Comparison of ENCODE assay signal across 11 mouse cellular contexts in the genomic region with DNA sequence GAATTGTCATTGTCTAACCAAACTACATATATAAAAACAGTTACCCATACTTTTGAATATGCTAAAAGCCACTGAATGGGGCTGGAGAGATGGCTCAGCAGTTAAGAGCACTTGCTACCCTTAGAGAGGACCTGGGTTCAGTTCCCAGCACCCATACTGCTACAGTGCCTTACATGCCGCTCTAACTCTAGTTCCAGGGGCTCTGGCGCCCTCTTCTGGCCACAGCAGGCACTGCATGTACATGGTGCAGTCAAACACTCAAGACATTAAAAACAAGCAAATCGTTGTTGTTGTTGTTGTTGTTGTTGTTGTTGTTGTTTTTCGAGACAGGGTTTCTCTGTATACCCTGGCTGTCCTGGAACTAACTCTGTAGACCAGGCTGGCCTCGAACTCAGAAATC. TPM values are rescaled to one million over a fixed set of nuclear protein-coding genes. Genes with fewer than 3 reads are reported as not detected.
A peak's percentile ranks its signal among the peaks of the same experiment; 100 is the strongest.
DNase-seq lines count a peak whose midpoint lies in the region; ATAC-seq and TF ChIP-seq lines count a peak whose summit lies in the region.
"Had no signal": no experiment of that assay in that cellular context is flagged by ENCODE, and none has a peak within 500 bp of the region (broad histone marks: within the 10 kb centered on the region; RNA-seq: fewer than 3 reads in every experiment).

No protein-coding gene starts in this region.

- H3K4me2 ChIP-seq in kidney, embryonic 15.5 days, result no peak overlapping the region
- no peak overlapping the region for H3K4me2 ChIP-seq in CH12.LX (ENCODE audit: insufficient read depth, low read depth, poor library complexity, severe bottlenecking)
- H3K4me2 ChIP-seq: limb, embryonic 13.5 days had no signal

- H3K9me3 ChIP-seq in kidney, embryonic 15.5 days (replicated peaks), result 0 out of 2 replicates have a peak, but pooled peaks cover 4% of the 10 kb centered on the region
- H3K9me3 ChIP-seq in CH12.LX (replicated peaks; ENCODE audit: low read length), result peaks cover 3% of the 10 kb centered on the region

- 61% methylated on average over 5 of the region's 5 CpGs for WGBS in kidney, adult 2 months
- 67% methylated on average over 5 of the region's 5 CpGs for WGBS in kidney, embryonic 15.5 days

- no peak overlapping the region for H3K9ac ChIP-seq in kidney, embryonic 15.5 days
- no peak overlapping the region for H3K9ac ChIP-seq in CH12.LX (ENCODE audit: insufficient read depth, low read depth)
- H3K9ac ChIP-seq: limb, embryonic 13.5 days had no signal

- H3K36me3 ChIP-seq in kidney, adult 2 months (ENCODE audit: control insufficient read depth, insufficient read depth, low read length), result no peaks in the 10 kb centered on the region
- H3K36me3 ChIP-seq in kidney, embryonic 15.5 days, result no peaks in the 10 kb centered on the region
- no peaks in the 10 kb centered on the region for H3K36me3 ChIP-seq in CH12.LX (replicated peaks in 1 of 2; ENCODE audit: control insufficient read depth in 1 of 2, insufficient read depth in 1 of 2, low read length in 1 of 2)
- H3K36me3 ChIP-seq: limb, embryonic 13.5 days had no signal

- in situ Hi-C loops in CH12.LX (cut with MboI; ENCODE audit: low pct_ligation_motif_present, low pct_unique_long_range_greater_than_20kb, low sequenced_read_pairs), result no loop called here

- no peak overlapping the region for H3K27ac ChIP-seq in kidney, adult 2 months (ENCODE audit: insufficient read depth, low read depth, low read length)
- no peak overlapping the region for H3K27ac ChIP-seq in kidney, embryonic 15.5 days
- no peak overlapping the region for H3K27ac ChIP-seq in CH12.LX (ENCODE audit: insufficient read depth, low read depth)
- no peak overlapping the region for H3K27ac ChIP-seq in bone marrow macrophage, adult 2 months (ENCODE audit: insufficient read depth, low read depth, low read length)
- H3K27ac ChIP-seq: limb, embryonic 13.5 days had no signal

- DNase-seq in kidney, adult 2 months, result no peak
- DNase-seq in CH12.LX (ENCODE audit: extremely low read depth), result peak; percentile 28
- DNase-seq in retina, embryonic 14.5 days (ENCODE audit: low spot score), result peak; percentile 21
- DNase-seq in right cerebral cortex, postnatal 10 days (ENCODE audit: low spot score in 2 of 2), result no peak
- no peak for DNase-seq in right cerebral cortex, postnatal 4 days
- DNase-seq in MN1 (ENCODE audit: low spot score), result no peak
- DNase-seq: gastrocnemius, postnatal 14 days had no signal

- TF ChIP-seq CTCF in kidney, adult 2 months (conservative IDR thresholded peaks at IDR 0.05; ENCODE audit: insufficient read depth, insufficient read length, low read depth, low read length), result peak; percentile 60
- peak in 1 of 2 experiments; percentile 52; a peak in 2 of 4 replicates for TF ChIP-seq CTCF in CH12.LX (conservative IDR thresholded peaks at IDR 0.05 in 1 of 2, IDR thresholded peaks at IDR 0.05 in 1 of 2; ENCODE audit: low read depth in 2 of 2, low read length in 2 of 2)
- peak; percentile 56 for TF ChIP-seq CTCF in bone marrow macrophage, adult 2 months (IDR thresholded peaks at IDR 0.05; ENCODE audit: low read depth, low read length)

- TF ChIP-seq POLR2A in kidney, adult 2 months (IDR thresholded peaks at IDR 0.05; ENCODE audit: low read depth, low read length), result no peak
- no peak for TF ChIP-seq POLR2A in CH12.LX (IDR thresholded peaks at IDR 0.05; ENCODE audit: low read depth, low read length)
- TF ChIP-seq POLR2A in bone marrow macrophage, adult 2 months (IDR thresholded peaks at IDR 0.05; ENCODE audit: borderline replicate concordance, low read depth, low read length), result no peak

- dilution Hi-C loops in CH12.LX (cut with MboI; ENCODE audit: extremely low pct_ligation_motif_present, extremely low pct_unique_long_range_greater_than_20kb, low sequenced_read_pairs), result no loop called here

- H3K79me2 ChIP-seq in CH12.LX (replicated peaks; ENCODE audit: control insufficient read depth, extremely low read depth, insufficient read depth, poor library complexity, severe bottlenecking), result no peaks in the 10 kb centered on the region

- TF ChIP-seq EP300 in CH12.LX (IDR thresholded peaks at IDR 0.05; ENCODE audit: low read length), result no peak

- peak; percentile 26 for TF ChIP-seq RAD21 in CH12.LX (IDR thresholded peaks at IDR 0.05; ENCODE audit: low read depth, low read length)

- H3K4me1 ChIP-seq in kidney, adult 2 months (ENCODE audit: control insufficient read depth, insufficient read depth, low read length), result no peaks in the 10 kb centered on the region
- no peaks in the 10 kb centered on the region for H3K4me1 ChIP-seq in kidney, embryonic 15.5 days
- peaks cover 4 to 10% of the 10 kb centered on the region in 2 experiments; a peak in 3 of 4 replicates for H3K4me1 ChIP-seq in CH12.LX (ENCODE audit: control insufficient read depth in 1 of 2, insufficient read depth in 2 of 2)
- H3K4me1 ChIP-seq in bone marrow macrophage, adult 2 months (ENCODE audit: control insufficient read depth, insufficient read depth, low read length), result peaks cover 38% of the 10 kb centered on the region
- H3K4me1 ChIP-seq: limb, embryonic 13.5 days had no signal

- H3K27me3 ChIP-seq in kidney, adult 2 months (replicated peaks; ENCODE audit: control insufficient read depth, insufficient read depth, low read length), result no peaks in the 10 kb centered on the region
- no peaks in the 10 kb centered on the region for H3K27me3 ChIP-seq in kidney, embryonic 15.5 days
- H3K27me3 ChIP-seq in CH12.LX (replicated peaks), result no peaks in the 10 kb centered on the region
- H3K27me3 ChIP-seq: limb, embryonic 13.5 days had no signal

- H3K4me3 ChIP-seq in kidney, adult 2 months (ENCODE audit: insufficient read depth, low read depth, low read length), result no peak overlapping the region
- H3K4me3 ChIP-seq in kidney, embryonic 15.5 days (replicated peaks), result no peak overlapping the region
- H3K4me3 ChIP-seq in CH12.LX (replicated peaks in 1 of 3; ENCODE audit: low read depth in 2 of 3, low read length in 2 of 3, poor library complexity in 1 of 3), result no peak overlapping the region
- H3K4me3 ChIP-seq in bone marrow macrophage, adult 2 months (ENCODE audit: insufficient read depth, low read length), result no peak overlapping the region
- H3K4me3 ChIP-seq: limb, embryonic 13.5 days had no signal

- ATAC-seq in kidney, embryonic 15.5 days (replicated peaks; ENCODE audit: low FRiP score), result no peak

TF ChIP-seq in CH12.LX, 34 proteins besides CTCF, POLR2A, EP300 and RAD21:
- TF ChIP-seq MAFK (IDR thresholded peaks at IDR 0.05; ENCODE audit: insufficient replicate concordance, low read length) (no peak), MXI1 (IDR thresholded peaks at IDR 0.05; ENCODE audit: low read depth, low read length) (no peak), MEF2A (IDR thresholded peaks at IDR 0.05; ENCODE audit: borderline replicate concordance, low read depth, low read length) (no peak), SMC3 (IDR thresholded peaks at IDR 0.05; ENCODE audit: low read depth, low read length) (no peak), ELF1 (IDR thresholded peaks at IDR 0.05; ENCODE audit: low read depth, low read length) (no peak), MAX (IDR thresholded peaks at IDR 0.05; ENCODE audit: low read length) (no peak), JUND (conservative IDR thresholded peaks at IDR 0.05; ENCODE audit: low read depth, low read length) (no peak), IRF4 (IDR thresholded peaks at IDR 0.05; ENCODE audit: low read depth, low read length) (no peak), ETS1 (conservative IDR thresholded peaks at IDR 0.05; ENCODE audit: low read depth, low read length) (no peak)
TF ChIP-seq in CH12.LX: peak in this region for 0.

RNA-seq across cellular contexts. Expression of gene Nmur1, which starts 21.2 kb away (rescaled TPM):
- polyA plus RNA-seq in kidney, adult 2 months (2012; rRNA removed), result 0.19 and 0.23 TPM in 2 replicates
- polyA plus RNA-seq in kidney, embryonic 15.5 days (2015; fragmentation: Nextera tagmentation; extraction: Ambion mirVana), result 0.13 TPM in 1 of 2 replicates, not detected in the other
- total RNA-seq in CH12.LX (2012; rRNA removed) (0.13 TPM in 1 of 2 replicates, not detected in the other), CH12.LX (2014; rRNA removed) (not detected in 2 replicates)
- 0.16 TPM in 1 of 2 replicates, not detected in the other for polyA plus RNA-seq in CH12.LX (2012; ENCODE audit: insufficient read length, low read depth)
- not detected in 2 replicates for polyA plus RNA-seq in bone marrow macrophage, adult 2 months (2012; ENCODE audit: insufficient read depth, insufficient read length, missing spikeins)
- total RNA-seq: gastrocnemius, postnatal 14 days had no signal
- polyA plus RNA-seq: intestine, embryonic 14.5 days; limb, embryonic 13.5 days had no signal

RNA-seq across cellular contexts. Expression of gene Tex44, which starts 21.3 kb away (rescaled TPM):
- polyA plus RNA-seq in kidney, adult 2 months (2012; rRNA removed), result not detected in 2 replicates
- not detected in 2 replicates for polyA plus RNA-seq in kidney, embryonic 15.5 days (2015; fragmentation: Nextera tagmentation; extraction: Ambion mirVana)
- total RNA-seq in CH12.LX (2012; rRNA removed) (not detected in 2 replicates), CH12.LX (2014; rRNA removed) (not detected in 2 replicates)
- polyA plus RNA-seq in CH12.LX (2012; ENCODE audit: insufficient read length, low read depth), result not detected in 2 replicates
- polyA plus RNA-seq in bone marrow macrophage, adult 2 months (2012; ENCODE audit: insufficient read depth, insufficient read length, missing spikeins), result not detected in 2 replicates
- total RNA-seq: gastrocnemius, postnatal 14 days had no signal
- polyA plus RNA-seq: intestine, embryonic 14.5 days; limb, embryonic 13.5 days had no signal

RNA-seq across cellular contexts. Expression of gene Ncl, which starts 45.6 kb away (rescaled TPM):
- 7.2 and 10.4 TPM in 2 replicates for polyA plus RNA-seq in kidney, adult 2 months (2012; rRNA removed)
- 500 and 531 TPM in 2 replicates for polyA plus RNA-seq in kidney, embryonic 15.5 days (2015; fragmentation: Nextera tagmentation; extraction: Ambion mirVana)
- 359 and 490 TPM in 2 replicates for total RNA-seq in CH12.LX (2012; rRNA removed)
- total RNA-seq in CH12.LX (2014; rRNA removed), result 176 and 184 TPM in 2 replicates
- 2,617 and 2,771 TPM in 2 replicates for polyA plus RNA-seq in CH12.LX (2012; ENCODE audit: insufficient read length, low read depth)
- 189 and 191 TPM in 2 replicates for polyA plus RNA-seq in bone marrow macrophage, adult 2 months (2012; ENCODE audit: insufficient read depth, insufficient read length, missing spikeins)

Comparison
In these comparisons a context has a peak if more than half of its experiments do, and no peak if none do; other contexts are left out.
1. RNA of gene Ncl, which starts 45.6 kb away (polyA plus RNA-seq): 2,617 to 2,771 TPM in CH12.LX, 500 to 531 TPM in kidney, embryonic 15.5 days and 189 to 191 TPM in bone marrow macrophage, adult 2 months; 7.2 to 10.4 TPM in kidney, adult 2 months; every median in the first group is over 10 times any median in the second.
2. DNase-seq: peak in CH12.LX (single experiment) and retina, embryonic 14.5 days (single experiment); none in kidney, adult 2 months (single experiment), right cerebral cortex, postnatal 10 days (0 of 2), right cerebral cortex, postnatal 4 days (single experiment) and MN1 (single experiment).